Mouse (Mus musculus) embryonic facial prominence, embryonic 15.5 days (tissue): ENCODE measurements around the gene Ckm. TPM values are rescaled to one million over a fixed set of nuclear protein-coding genes. Genes with fewer than 3 reads are reported as not detected.

Experiments used
- ATAC-seq: fragments of 200-750 bp; cut with Nextera tagmentation; 2 replicates; pipeline ENCODE4 v1.8.0; 2017; ENCODE audit warnings: low read depth, moderate TSS enrichment; ENCODE audit not compliant: insufficient number of reproducible peaks, low FRiP score, low TSS enrichment
- H3K27ac ChIP-seq: fragments of 300-500 bp; sonication (generic); replicated peaks from 2 replicates; pipeline ENCODE4 v1.5.1; 2015; ENCODE audit warnings: mild to moderate bottlenecking, inconsistent platforms
- H3K27me3 ChIP-seq: fragments of 300-500 bp; sonication (generic); 2 replicates; pipeline ENCODE4 v1.6.1; 2015; ENCODE audit warnings: inconsistent platforms
- H3K36me3 ChIP-seq: fragments of 300-500 bp; sonication (generic); 2 replicates; pipeline ENCODE4 v1.6.1; 2015; ENCODE audit warnings: mild to moderate bottlenecking, inconsistent platforms
- H3K4me1 ChIP-seq: fragments of 300-500 bp; sonication (generic); 2 replicates; pipeline ENCODE4 v1.6.1; 2015; ENCODE audit warnings: inconsistent platforms
- H3K4me2 ChIP-seq: fragments of 300-500 bp; sonication (generic); replicated peaks from 2 replicates; pipeline ENCODE4 v1.6.1; 2015; ENCODE audit warnings: mild to moderate bottlenecking, inconsistent platforms
- H3K4me3 ChIP-seq: fragments of 300-500 bp; sonication (generic); replicated peaks from 2 replicates; pipeline ENCODE4 v1.5.1; 2015; ENCODE audit warnings: mild to moderate bottlenecking, inconsistent platforms
- H3K9ac ChIP-seq: fragments of 300-500 bp; sonication (generic); 2 replicates; pipeline ENCODE4 v1.6.1; 2015; ENCODE audit warnings: inconsistent platforms
- H3K9me3 ChIP-seq: fragments of 300-500 bp; sonication (generic); replicated peaks from 2 replicates; pipeline ENCODE4 v1.6.1; 2016; ENCODE audit warnings: inconsistent platforms
- WGBS: fragments of 180-500 bp; shearing (Covaris S2); methylation state at CpG from one replicate; pipeline ENCODE4 v1.1.7; 2015; 5-methylcytosine and 5-hydroxymethylcytosine counted together
- polyA plus RNA-seq: library from polyadenylated mRNA; unstranded; fragments of >200 nt; fragmentation: Nextera tagmentation; extraction: Ambion mirVana; gene quantifications from 2 replicates; pipeline ENCODE4 v1.2.1, GENCODE M21; 2015

Gene Ckm
- polyA plus RNA-seq, 1 experiment from 2014 or later, result 118 TPM

- Histone ChIP-seq H3K4me2 (peak overlapping the region; percentile 89), H3K27ac (peak overlapping the region; percentile 85), H3K4me1 (peaks cover 31% of the 10 kb centered on the region), H3K36me3 (no peaks in the 10 kb centered on the region), H3K9ac (no peak overlapping the region), H3K27me3 (peaks cover 5% of the 10 kb centered on the region; the same call in 1 of the 2 replicates), H3K4me3 (peak overlapping the region; percentile 6; the same call in 1 of the 2 replicates), H3K9me3 (no peaks in the 10 kb centered on the region)
- ATAC-seq, result peak; percentile 31; the same call in 1 of the 2 replicates
- 5% methylated on average over 18 of the region's 18 CpGs for WGBS
Observed at GRCm38 (mm10) chr7:19363881-19364280, 40.7 kb upstream of the Ckm start.

GRCm38 (mm10) chr7:19365376-19365775 lies 39.2 kb upstream of the Ckm start:
- Histone ChIP-seq H3K9me3 (no peaks in the 10 kb centered on the region), H3K27me3 (peaks cover 15% of the 10 kb centered on the region; the same call in 1 of the 2 replicates), H3K9ac (no peak overlapping the region), H3K4me3 (no peak overlapping the region), H3K4me1 (peaks cover 37% of the 10 kb centered on the region), H3K4me2 (no peak overlapping the region), H3K27ac (no peak overlapping the region), H3K36me3 (0 out of 2 replicates have a peak, but pooled peaks cover 2% of the 10 kb centered on the region)
- WGBS, result 61% methylated on average over 4 of the region's 4 CpGs
- ATAC-seq, result no peak

GRCm38 (mm10) chr7:19368380-19368779 lies 36.2 kb upstream of the Ckm start:
- no peaks in the 10 kb centered on the region for H3K9me3 ChIP-seq
- 19% methylated on average over 16 of the region's 16 CpGs for WGBS
- no peak overlapping the region for H3K9ac ChIP-seq
- peaks cover 16% of the 10 kb centered on the region; the same call in 1 of the 2 replicates for H3K4me1 ChIP-seq
- ATAC-seq, result no peak
- no peak overlapping the region for H3K4me3 ChIP-seq
- H3K27ac ChIP-seq, result no peak overlapping the region
- H3K36me3 ChIP-seq, result peaks cover 14% of the 10 kb centered on the region; the same call in 1 of the 2 replicates
- peaks cover 15% of the 10 kb centered on the region; the same call in 1 of the 2 replicates for H3K27me3 ChIP-seq
- no peak overlapping the region for H3K4me2 ChIP-seq

GRCm38 (mm10) chr7:19369823-19370425 lies 34.7 kb upstream of the Ckm start:
- Histone ChIP-seq H3K9me3 (no peaks in the 10 kb centered on the region), H3K36me3 (peaks cover 20% of the 10 kb centered on the region; the same call in 1 of the 2 replicates), H3K4me2 (peak overlapping the region; percentile 62), H3K4me3 (peak overlapping the region; percentile 42), H3K4me1 (peaks cover 6% of the 10 kb centered on the region; the same call in 1 of the 2 replicates), H3K27me3 (peaks cover 15% of the 10 kb centered on the region; the same call in 1 of the 2 replicates), H3K9ac (peak overlapping the region; percentile 33; the same call in 1 of the 2 replicates), H3K27ac (no peak overlapping the region)
- peak; percentile 68 for ATAC-seq
- WGBS, result 11% methylated on average over 46 of the region's 46 CpGs

GRCm38 (mm10) chr7:19373367-19373766 lies 31.2 kb upstream of the Ckm start:
- 78% methylated on average over 2 of the region's 2 CpGs for WGBS
- Histone ChIP-seq H3K36me3 (peaks cover 47% of the 10 kb centered on the region), H3K4me3 (no peak overlapping the region), H3K4me2 (no peak overlapping the region), H3K27me3 (peaks cover 15% of the 10 kb centered on the region; the same call in 1 of the 2 replicates), H3K9ac (no peak overlapping the region), H3K27ac (no peak overlapping the region), H3K4me1 (peaks cover 6% of the 10 kb centered on the region; the same call in 1 of the 2 replicates), H3K9me3 (no peaks in the 10 kb centered on the region)
- no peak for ATAC-seq

- H3K9me3 ChIP-seq, result no peaks in the 10 kb centered on the region
- ATAC-seq, result no peak
- H3K4me1 ChIP-seq, result no peaks in the 10 kb centered on the region
- WGBS, result 82% methylated on average over 18 of the region's 18 CpGs
- H3K4me3 ChIP-seq, result no peak overlapping the region
- H3K27me3 ChIP-seq, result no peaks in the 10 kb centered on the region
- H3K4me2 ChIP-seq, result no peak overlapping the region
- H3K27ac ChIP-seq, result no peak overlapping the region
- no peak overlapping the region for H3K9ac ChIP-seq
- H3K36me3 ChIP-seq, result peaks cover 45% of the 10 kb centered on the region
Observed at GRCm38 (mm10) chr7:19375368-19375767, 29.2 kb upstream of the Ckm start.

GRCm38 (mm10) chr7:19376019-19376418 lies 28.6 kb upstream of the Ckm start:
- no peaks in the 10 kb centered on the region for H3K4me1 ChIP-seq
- no peak overlapping the region for H3K4me2 ChIP-seq
- no peaks in the 10 kb centered on the region for H3K27me3 ChIP-seq
- H3K9ac ChIP-seq, result no peak overlapping the region
- no peaks in the 10 kb centered on the region for H3K9me3 ChIP-seq
- H3K27ac ChIP-seq, result no peak overlapping the region
- no peak for ATAC-seq
- 84% methylated on average over 4 of the region's 4 CpGs for WGBS
- no peak overlapping the region for H3K4me3 ChIP-seq
- peaks cover 42% of the 10 kb centered on the region for H3K36me3 ChIP-seq

- Histone ChIP-seq H3K36me3 (peaks cover 36% of the 10 kb centered on the region), H3K9me3 (no peaks in the 10 kb centered on the region), H3K4me1 (peaks cover 6% of the 10 kb centered on the region), H3K4me2 (no peak overlapping the region), H3K27ac (no peak overlapping the region), H3K27me3 (no peaks in the 10 kb centered on the region), H3K9ac (no peak overlapping the region), H3K4me3 (no peak overlapping the region)
- 65% methylated on average over 8 of the region's 8 CpGs for WGBS
- no peak for ATAC-seq
Observed at GRCm38 (mm10) chr7:19378049-19378448, 26.5 kb upstream of the Ckm start.

GRCm38 (mm10) chr7:19381377-19382165 lies 23.0 kb upstream of the Ckm start, which contains the start of gene Ercc2:
TSS of gene Ercc2 (plus strand) at chr7:19382010.
- peak; percentile 90 for ATAC-seq
- H3K27ac ChIP-seq, result no peak within 1 kb of the TSS
- peak within 1 kb of the TSS; percentile 77 for H3K9ac ChIP-seq
- H3K27me3 ChIP-seq, result no peaks in the 10 kb centered on the region
- H3K4me1 ChIP-seq, result peaks cover 16% of the 10 kb centered on the region
- peak within 1 kb of the TSS; percentile 94 for H3K4me3 ChIP-seq
- no peaks in the 10 kb centered on the region for H3K9me3 ChIP-seq
- H3K36me3 ChIP-seq, result peaks cover 43% of the 10 kb centered on the region
- peak within 1 kb of the TSS; percentile 68 for H3K4me2 ChIP-seq
- 6% methylated on average over 48 of the region's 48 CpGs for WGBS

GRCm38 (mm10) chr7:19382166-19382541 lies 22.4 kb upstream of the Ckm start:
- peak overlapping the region; percentile 68 for H3K4me2 ChIP-seq
- no peaks in the 10 kb centered on the region for H3K27me3 ChIP-seq
- peak; percentile 58 for ATAC-seq
- H3K4me3 ChIP-seq, result peak overlapping the region; percentile 94
- WGBS, result under 1% methylated on average over 37 of the region's 37 CpGs
- no peaks in the 10 kb centered on the region for H3K9me3 ChIP-seq
- H3K4me1 ChIP-seq, result peaks cover 16% of the 10 kb centered on the region
- H3K36me3 ChIP-seq, result peaks cover 45% of the 10 kb centered on the region
- H3K27ac ChIP-seq, result no peak overlapping the region
- H3K9ac ChIP-seq, result peak overlapping the region; percentile 77

- no peak for ATAC-seq
- H3K27ac ChIP-seq, result no peak overlapping the region
- no peaks in the 10 kb centered on the region for H3K9me3 ChIP-seq
- H3K4me3 ChIP-seq, result no peak overlapping the region
- 64% methylated on average over 9 of the region's 9 CpGs for WGBS
- peaks cover 16% of the 10 kb centered on the region for H3K4me1 ChIP-seq
- H3K9ac ChIP-seq, result no peak overlapping the region
- peak overlapping the region; percentile 68; the same call in 1 of the 2 replicates for H3K4me2 ChIP-seq
- H3K27me3 ChIP-seq, result no peaks in the 10 kb centered on the region
- peaks cover 48% of the 10 kb centered on the region for H3K36me3 ChIP-seq
Observed at GRCm38 (mm10) chr7:19383708-19384107, 20.9 kb upstream of the Ckm start.
